Mouse (Mus musculus) lung, postnatal 14 days (tissue): ENCODE data around the gene Casp8ap2.

Source experiments
- DNase-seq: peaks from one replicate; pipeline ENCODE4 v3.0.0; 2021

The Casp8ap2 gene

DNA sequence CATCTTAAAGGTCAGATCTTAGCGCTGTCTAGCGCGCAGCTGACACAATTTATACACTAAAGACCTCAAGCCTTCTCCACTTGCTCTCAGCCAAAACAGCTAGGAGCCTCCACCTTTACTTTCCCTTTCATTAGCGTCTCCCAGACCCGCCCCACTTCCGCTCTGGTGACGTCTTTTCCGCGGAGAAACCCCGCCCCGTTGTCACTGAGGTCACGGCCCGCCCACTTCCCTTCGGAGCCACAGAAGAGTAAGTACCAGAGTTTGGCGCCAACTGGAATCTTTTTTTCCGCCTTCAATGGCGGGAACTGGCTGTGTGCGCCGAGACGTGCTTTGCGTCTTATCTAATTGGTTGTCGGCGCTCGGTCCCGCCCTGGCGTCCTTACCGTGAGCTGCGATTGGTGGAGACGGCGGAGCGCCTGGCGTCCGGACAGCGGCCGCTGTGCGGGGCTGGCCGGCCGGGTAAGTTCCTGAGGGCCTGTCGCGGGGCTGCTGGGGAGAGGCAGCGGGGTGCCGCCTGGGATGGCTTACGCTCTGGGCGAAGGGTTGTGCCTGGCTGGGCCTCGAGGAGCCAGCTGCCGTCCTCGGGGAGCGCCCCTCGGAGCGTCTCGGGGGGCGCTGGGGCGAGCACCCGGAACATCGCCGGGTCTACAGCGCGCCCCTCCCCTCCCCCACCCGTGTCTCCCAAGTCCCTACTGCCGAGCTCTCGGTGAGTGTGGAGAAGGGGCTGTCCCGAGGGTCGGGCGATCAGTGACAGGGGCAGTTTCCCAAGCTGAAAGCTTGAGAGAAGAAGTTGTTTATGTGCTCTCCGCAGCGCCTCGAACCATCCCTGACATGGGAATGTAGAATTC lies at the start of gene Casp8ap2:
Gene Casp8ap2, plus strand, starts transcription at position 418 of the 848 bp plus-strand sequence.
- peak; percentile 99 for DNase-seq

- no peak for DNase-seq
These were observed 46.2 kb upstream of the Casp8ap2 start for GRCm38 (mm10) chr4:32569054-32569453.

GRCm38 (mm10) chr4:32569995-32570938 lies 45.0 kb upstream of the Casp8ap2 start:
- DNase-seq, result peak; percentile 27

GRCm38 (mm10) chr4:32570939-32571317 lies 44.3 kb upstream of the Casp8ap2 start:
- no peak for DNase-seq

DNA sequence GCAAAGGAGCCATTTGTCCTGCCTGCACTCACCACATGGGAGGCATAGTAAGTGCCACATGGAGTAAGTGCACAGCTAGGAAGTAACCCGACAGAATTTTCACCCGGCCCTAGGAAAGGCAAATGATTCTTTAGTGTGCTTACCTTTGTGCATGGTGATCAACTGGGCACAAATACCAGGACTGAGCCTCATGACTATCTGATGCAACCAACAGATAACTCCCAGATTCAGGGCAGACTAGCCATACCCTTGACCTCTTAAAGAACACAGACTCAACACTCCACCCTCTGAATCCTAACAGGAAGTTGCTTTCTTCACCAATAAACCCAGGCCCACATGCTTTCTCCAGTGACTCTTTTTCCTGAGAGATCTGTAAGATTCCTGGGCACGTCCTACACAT lies 43.8 kb upstream of the Casp8ap2 start:
- no peak for DNase-seq

- DNase-seq, result peak; percentile 61
These were observed 43.1 kb upstream of the Casp8ap2 start for GRCm38 (mm10) chr4:32572118-32572517.

DNA sequence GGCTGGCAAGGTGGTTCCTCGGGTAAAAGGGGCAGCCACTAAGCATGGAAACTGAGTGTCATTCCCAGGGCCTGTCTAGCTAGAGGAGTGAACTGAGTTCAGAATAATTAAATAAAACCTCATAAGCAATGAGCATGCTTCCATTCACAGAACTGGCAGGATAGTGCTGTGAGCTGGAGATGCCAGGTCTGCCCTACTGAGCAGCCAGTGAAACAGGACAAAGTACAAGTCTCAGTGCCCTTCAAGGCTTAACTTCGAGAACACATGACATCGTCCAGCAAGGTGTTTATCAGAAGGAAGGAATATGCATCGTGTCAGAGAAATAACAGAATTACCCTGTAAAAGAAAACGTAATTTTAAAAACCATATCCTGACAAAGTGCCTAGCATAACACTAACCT lies 41.7 kb upstream of the Casp8ap2 start:
- no peak for DNase-seq

GRCm38 (mm10) chr4:32574604-32575003 lies 40.6 kb upstream of the Casp8ap2 start:
- no peak for DNase-seq

- DNase-seq, result peak; percentile 24
These were observed 40.1 kb upstream of the Casp8ap2 start for GRCm38 (mm10) chr4:32575165-32575564.

DNA sequence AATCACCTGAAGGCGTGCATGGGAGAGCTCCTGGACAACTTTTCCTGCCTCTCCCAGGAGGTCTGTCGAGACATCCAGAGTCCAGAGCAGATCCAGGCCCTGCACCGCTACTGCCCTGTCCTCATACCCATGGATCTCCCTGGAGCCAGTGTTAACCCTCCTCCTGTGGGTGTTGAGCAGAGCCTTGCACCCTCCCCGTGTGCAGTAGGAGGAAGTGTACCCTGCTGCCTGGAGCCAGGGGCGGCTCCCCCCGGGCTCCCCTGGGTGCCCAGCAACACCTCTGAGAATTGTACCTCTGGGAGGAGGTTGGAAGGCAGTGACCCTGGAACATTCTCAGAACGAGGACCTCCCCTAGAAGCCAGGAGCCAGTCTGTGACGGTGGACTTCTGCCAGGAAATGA lies 35.4 kb upstream of the Casp8ap2 start:
- no peak for DNase-seq

DNA sequence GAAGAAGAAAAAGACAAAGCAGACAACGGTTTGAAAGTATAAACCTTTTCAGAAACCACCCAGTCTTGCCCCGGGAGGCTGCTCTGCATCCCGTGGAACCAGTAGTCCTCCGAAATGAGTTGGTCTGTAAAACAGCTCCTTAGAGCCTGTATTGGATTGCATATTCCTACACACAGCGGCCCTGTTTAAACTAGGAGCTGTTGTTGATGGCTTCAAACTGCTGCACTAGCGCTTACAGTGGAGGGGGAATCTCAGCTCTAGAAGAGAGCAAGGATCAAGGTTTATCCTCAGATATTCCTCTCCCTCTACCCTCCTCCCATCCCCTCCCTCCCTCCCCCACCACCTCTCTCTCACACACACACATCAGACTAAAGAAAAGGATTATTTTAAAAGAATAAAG lies 31.1 kb upstream of the Casp8ap2 start:
- DNase-seq, result no peak

GRCm38 (mm10) chr4:32586596-32586995 lies 28.7 kb upstream of the Casp8ap2 start:
- DNase-seq, result peak; percentile 74

GRCm38 (mm10) chr4:32587543-32587942 lies 27.7 kb upstream of the Casp8ap2 start:
- no peak for DNase-seq

DNA sequence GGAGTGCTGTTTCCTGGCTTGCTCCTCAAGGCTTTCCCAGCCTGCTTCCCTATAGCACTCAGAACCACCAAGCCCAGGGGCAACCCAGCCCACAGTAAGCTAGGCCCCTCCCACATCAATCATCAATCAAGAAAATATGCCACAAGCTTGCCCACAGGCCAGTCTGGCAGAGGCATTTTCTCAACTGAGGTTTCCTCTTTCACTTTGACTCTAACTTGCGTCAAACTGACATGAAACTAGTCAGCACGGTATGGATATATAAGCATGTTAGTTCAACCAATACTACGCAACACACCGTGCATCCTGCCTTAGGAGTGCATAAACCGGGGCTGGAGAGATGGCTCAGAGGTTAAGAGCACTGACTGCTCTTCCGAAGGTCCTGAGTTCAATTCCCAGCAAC lies 27.0 kb upstream of the Casp8ap2 start:
- no peak for DNase-seq

DNA sequence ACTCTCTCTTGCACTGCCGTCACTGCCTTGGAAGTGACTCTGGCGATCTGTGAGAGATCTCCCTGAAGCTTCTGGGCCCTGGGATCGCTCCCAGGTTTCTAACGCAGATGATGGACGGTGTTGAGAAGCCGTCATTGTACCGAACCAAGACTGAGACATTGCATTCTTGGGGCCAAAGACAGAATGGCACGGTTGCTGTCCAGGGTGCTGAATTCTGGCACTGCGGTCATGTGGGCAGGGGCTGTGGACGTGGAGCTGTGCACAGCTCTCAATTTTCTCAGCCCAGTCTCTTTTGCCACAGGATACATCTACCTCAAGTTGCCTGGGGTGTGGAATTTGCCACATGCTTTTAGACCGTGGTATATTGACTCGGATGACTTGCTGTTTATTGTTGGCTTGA lies 14.1 kb upstream of the Casp8ap2 start:
- peak; percentile 71 for DNase-seq

- DNase-seq, result no peak
These were observed 12.6 kb upstream of the Casp8ap2 start, which contains the start of gene Gja10 for GRCm38 (mm10) chr4:32602660-32603059. TSS of gene Gja10 (minus strand) at chr4:32602760.

- peak; percentile 6 for DNase-seq
These were observed 6.4 kb downstream of the Casp8ap2 start for GRCm38 (mm10) chr4:32621637-32622036.

GRCm38 (mm10) chr4:32651669-32652068 lies 36.4 kb downstream of the Casp8ap2 start:
- DNase-seq, result no peak

GRCm38 (mm10) chr4:32656146-32656904 lies 41.1 kb downstream of the Casp8ap2 start:
- DNase-seq, result no peak

DNA sequence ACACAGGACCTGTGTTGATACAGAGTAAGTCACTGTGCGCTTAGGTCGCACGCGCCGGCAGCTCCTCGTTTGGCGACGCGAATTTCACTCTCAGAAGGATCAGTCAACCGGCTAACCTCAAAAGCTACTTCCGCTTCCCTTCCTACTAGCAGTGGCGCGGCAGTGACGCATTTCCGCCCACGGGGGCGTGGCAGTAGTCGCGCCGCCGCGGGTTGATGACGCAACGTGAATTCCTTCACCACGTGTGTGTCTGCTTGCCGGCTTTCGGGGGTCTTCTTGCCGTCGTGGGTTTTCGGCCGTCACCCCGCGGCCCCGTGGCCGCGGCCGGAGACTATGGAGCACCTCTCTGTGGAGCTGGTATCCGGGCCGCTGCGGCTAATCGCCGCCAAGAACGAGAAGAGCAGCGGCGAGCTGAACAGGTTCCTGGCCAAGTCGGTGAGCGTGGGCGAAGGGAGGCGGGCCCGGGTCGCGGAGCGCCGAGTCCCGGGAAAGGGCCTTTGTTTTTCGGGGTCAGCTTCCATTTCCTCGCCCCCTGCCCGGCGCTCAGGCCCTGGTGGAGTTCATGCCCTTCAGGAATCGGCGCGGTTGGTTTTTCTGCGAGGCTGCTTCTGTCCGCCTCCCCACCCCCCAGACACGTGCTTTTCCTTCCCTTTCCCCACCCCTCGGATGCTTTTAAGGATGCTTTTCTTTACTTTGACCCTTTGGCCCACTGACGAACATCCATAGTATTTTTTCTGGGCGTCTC lies 41.8 kb downstream of the Casp8ap2 start, which contains the start of gene Mdn1:
Gene Mdn1, plus strand, starts transcription at position 202 of the 745 bp plus-strand sequence.
- DNase-seq, result peak; percentile 96

DNA sequence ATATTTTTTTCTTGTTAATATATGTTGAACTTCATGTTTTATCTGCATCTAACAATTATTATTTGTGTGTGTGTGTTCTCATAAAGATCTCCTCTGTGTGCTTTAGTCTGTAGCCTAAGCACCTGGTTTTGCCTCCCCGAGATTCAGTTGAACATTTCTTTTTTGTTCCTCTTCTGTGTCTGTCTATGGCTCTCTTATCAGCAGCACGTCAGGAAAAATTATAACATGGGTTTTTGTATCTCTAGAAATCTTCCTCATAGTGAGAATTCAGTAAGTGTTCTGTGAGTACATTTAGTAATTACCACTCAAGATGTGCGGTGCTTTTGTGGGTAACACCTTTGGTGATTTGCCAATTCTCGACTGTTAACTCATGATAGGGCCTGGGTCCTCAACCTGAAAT lies 50.6 kb downstream of the Casp8ap2 start:
- DNase-seq, result no peak

- DNase-seq, result no peak
These were observed 53.0 kb downstream of the Casp8ap2 start for GRCm38 (mm10) chr4:32668291-32668690.
